Mouse (Mus musculus) forebrain, embryonic 15.5 days (tissue): ENCODE data around the gene Arrdc5. TPM values are rescaled to one million over a fixed set of nuclear protein-coding genes. Genes with fewer than 3 reads are reported as not detected.
A peak's percentile ranks its signal among the peaks of the same experiment; 100 is the strongest.

Experiments
- ATAC-seq: fragments of 200-750 bp; cut with Nextera tagmentation; replicated peaks from 2 replicates; pipeline ENCODE4 v1.8.0; 2017; ENCODE audit warnings: mild to moderate bottlenecking, moderate TSS enrichment, moderate library complexity
- H3K27ac ChIP-seq: fragments of 300-500 bp; sonication (generic); replicated peaks from 2 replicates; pipeline ENCODE4 v1.5.1; 2015; ENCODE audit warnings: mild to moderate bottlenecking, inconsistent platforms
- H3K27me3 ChIP-seq: fragments of 300-500 bp; sonication (generic); 2 replicates; pipeline ENCODE4 v1.6.1; 2015; ENCODE audit warnings: inconsistent platforms
- H3K36me3 ChIP-seq: fragments of 300-500 bp; sonication (generic); 2 replicates; pipeline ENCODE4 v1.6.1; 2015; ENCODE audit warnings: mild to moderate bottlenecking, inconsistent platforms
- H3K4me1 ChIP-seq: fragments of 300-500 bp; sonication (generic); 2 replicates; pipeline ENCODE4 v1.6.1; 2015; ENCODE audit warnings: inconsistent platforms
- H3K4me2 ChIP-seq: fragments of 300-500 bp; sonication (generic); replicated peaks from 2 replicates; pipeline ENCODE4 v1.6.1; 2015; ENCODE audit warnings: mild to moderate bottlenecking, inconsistent platforms
- H3K4me3 ChIP-seq: fragments of 300-500 bp; sonication (generic); 2 replicates; pipeline ENCODE4 v1.5.1; 2015; ENCODE audit warnings: mild to moderate bottlenecking, inconsistent platforms
- H3K9ac ChIP-seq: fragments of 300-500 bp; sonication (generic); replicated peaks from 2 replicates; pipeline ENCODE4 v1.6.1; 2015; ENCODE audit warnings: mild to moderate bottlenecking, inconsistent platforms
- H3K9me3 ChIP-seq: fragments of 300-500 bp; sonication (generic); 2 replicates; pipeline ENCODE4 v1.6.1; 2016; ENCODE audit warnings: inconsistent platforms
- WGBS: fragments of 180-500 bp; shearing (Covaris S2); methylation state at CpG from one replicate; pipeline ENCODE4 v1.1.7; 2015; ENCODE audit warnings: mixed read lengths; 5-methylcytosine and 5-hydroxymethylcytosine counted together
- polyA plus RNA-seq: library from polyadenylated mRNA; unstranded; fragments of >200 nt; fragmentation: Nextera tagmentation; extraction: Ambion mirVana; gene quantifications from 2 replicates; pipeline ENCODE4 v1.2.1, GENCODE M21; 2015

The Arrdc5 gene
- polyA plus RNA-seq, 1 experiment from 2014 or later = not detected

GRCm38 (mm10) chr17:56287830-56288229 lies 12.3 kb downstream of the Arrdc5 start:
- H3K4me1 ChIP-seq = peaks cover 27% of the 10 kb centered on the region
- no peak for ATAC-seq
- H3K9ac ChIP-seq = no peak overlapping the region
- H3K9me3 ChIP-seq = no peaks in the 10 kb centered on the region
- no peaks in the 10 kb centered on the region for H3K27me3 ChIP-seq
- no peaks in the 10 kb centered on the region for H3K36me3 ChIP-seq
- H3K4me2 ChIP-seq = no peak overlapping the region
- WGBS = 72% methylated on average over 3 of the region's 3 CpGs
- H3K4me3 ChIP-seq = no peak overlapping the region
- no peak overlapping the region for H3K27ac ChIP-seq

- H3K9me3 ChIP-seq = no peaks in the 10 kb centered on the region
Measured at GRCm38 (mm10) chr17:56285995-56286394, 14.1 kb downstream of the Arrdc5 start.

GRCm38 (mm10) chr17:56283316-56283715 lies 16.8 kb downstream of the Arrdc5 start:
- no peaks in the 10 kb centered on the region for H3K36me3 ChIP-seq
- H3K4me1 ChIP-seq = 0 out of 2 replicates have a peak, but pooled peaks cover 3% of the 10 kb centered on the region
- H3K9ac ChIP-seq = no peak overlapping the region
- no peak for ATAC-seq
- H3K27ac ChIP-seq = no peak overlapping the region
- no peaks in the 10 kb centered on the region for H3K27me3 ChIP-seq
- H3K4me3 ChIP-seq = no peak overlapping the region
- 93% methylated on average over 8 of the region's 8 CpGs for WGBS
- no peak overlapping the region for H3K4me2 ChIP-seq
- no peaks in the 10 kb centered on the region for H3K9me3 ChIP-seq

More at GRCm38 (mm10) chr17:56285995-56286394, 14.1 kb downstream of the Arrdc5 start:
- Histone ChIP-seq H3K9ac (no peak overlapping the region), H3K4me3 (no peak overlapping the region), H3K4me1 (peaks cover 21% of the 10 kb centered on the region), H3K27ac (no peak overlapping the region), H3K4me2 (no peak overlapping the region), H3K36me3 (no peaks in the 10 kb centered on the region), H3K27me3 (no peaks in the 10 kb centered on the region)
- WGBS = 94% methylated on average over 11 of the region's 11 CpGs
- ATAC-seq = no peak

- no peak overlapping the region for H3K4me3 ChIP-seq
- H3K36me3 ChIP-seq = no peaks in the 10 kb centered on the region
- WGBS = 72% methylated on average over 4 of the region's 4 CpGs
- H3K9ac ChIP-seq = no peak overlapping the region
- 0 out of 2 replicates have a peak, but pooled peaks cover under 1% of the 10 kb centered on the region for H3K4me1 ChIP-seq
- H3K9me3 ChIP-seq = no peaks in the 10 kb centered on the region
- H3K27me3 ChIP-seq = no peaks in the 10 kb centered on the region
- H3K27ac ChIP-seq = no peak overlapping the region
- H3K4me2 ChIP-seq = no peak overlapping the region
- ATAC-seq = no peak
Measured at GRCm38 (mm10) chr17:56282802-56283201, 17.3 kb downstream of the Arrdc5 start.

- Histone ChIP-seq H3K27ac (no peak overlapping the region), H3K36me3 (no peaks in the 10 kb centered on the region), H3K4me1 (peaks cover 11% of the 10 kb centered on the region), H3K9me3 (no peaks in the 10 kb centered on the region), H3K9ac (no peak overlapping the region), H3K4me2 (no peak overlapping the region), H3K4me3 (no peak overlapping the region), H3K27me3 (no peaks in the 10 kb centered on the region)
- ATAC-seq = no peak
- WGBS = 92% methylated on average over 12 of the region's 12 CpGs
Measured at GRCm38 (mm10) chr17:56281193-56281592, 18.9 kb downstream of the Arrdc5 start.

GRCm38 (mm10) chr17:56279481-56280155 lies 20.5 kb downstream of the Arrdc5 start:
- Histone ChIP-seq H3K4me3 (no peak overlapping the region), H3K27me3 (no peaks in the 10 kb centered on the region), H3K9ac (no peak overlapping the region), H3K36me3 (no peaks in the 10 kb centered on the region), H3K9me3 (no peaks in the 10 kb centered on the region), H3K4me1 (peaks cover 14% of the 10 kb centered on the region), H3K27ac (no peak overlapping the region), H3K4me2 (no peak overlapping the region)
- no peak for ATAC-seq
- WGBS = 92% methylated on average over 12 of the region's 12 CpGs

GRCm38 (mm10) chr17:56278340-56278739 lies 21.7 kb downstream of the Arrdc5 start:
- WGBS = 90% methylated on average over 5 of the region's 5 CpGs
- Histone ChIP-seq H3K27me3 (no peaks in the 10 kb centered on the region), H3K9ac (no peak overlapping the region), H3K4me2 (no peak overlapping the region), H3K4me1 (peaks cover 14% of the 10 kb centered on the region), H3K4me3 (no peak overlapping the region), H3K9me3 (no peaks in the 10 kb centered on the region), H3K27ac (no peak overlapping the region), H3K36me3 (no peaks in the 10 kb centered on the region)
- no peak for ATAC-seq

- H3K27ac ChIP-seq = no peak overlapping the region
- no peaks in the 10 kb centered on the region for H3K9me3 ChIP-seq
- 0 out of 2 replicates have a peak, but pooled peaks have one; percentile 15 for ATAC-seq
- no peaks in the 10 kb centered on the region for H3K36me3 ChIP-seq
- no peaks in the 10 kb centered on the region for H3K27me3 ChIP-seq
- H3K4me2 ChIP-seq = no peak overlapping the region
- no peak overlapping the region for H3K9ac ChIP-seq
- H3K4me3 ChIP-seq = no peak overlapping the region
- 42% methylated on average over 2 of the region's 2 CpGs for WGBS
- H3K4me1 ChIP-seq = peaks cover 14% of the 10 kb centered on the region
Measured at GRCm38 (mm10) chr17:56277567-56277893, 22.6 kb downstream of the Arrdc5 start.

- Histone ChIP-seq H3K4me2 (peak within 1 kb of the TSS; percentile 68), H3K27me3 (no peaks in the 10 kb centered on the region), H3K4me3 (peak within 1 kb of the TSS; percentile 48), H3K27ac (peak within 1 kb of the TSS; percentile 35; the same call in 1 of the 2 replicates), H3K9ac (peak within 1 kb of the TSS; percentile 52), H3K9me3 (no peaks in the 10 kb centered on the region), H3K36me3 (no peaks in the 10 kb centered on the region), H3K4me1 (peaks cover 14% of the 10 kb centered on the region)
- 6% methylated on average over 17 of the region's 21 CpGs for WGBS
- ATAC-seq = peak; percentile 83
Measured at GRCm38 (mm10) chr17:56276643-56277566, 23.2 kb downstream of the Arrdc5 start, which contains the start of gene Ticam1. Gene Ticam1 (minus strand): TSS chr17:56276786.

GRCm38 (mm10) chr17:56275842-56276480 lies 24.1 kb downstream of the Arrdc5 start:
- Histone ChIP-seq H3K4me1 (peaks cover 14% of the 10 kb centered on the region), H3K27ac (no peak overlapping the region), H3K4me3 (peak overlapping the region; percentile 48), H3K4me2 (peak overlapping the region; percentile 68), H3K9me3 (no peaks in the 10 kb centered on the region), H3K36me3 (no peaks in the 10 kb centered on the region), H3K27me3 (no peaks in the 10 kb centered on the region), H3K9ac (peak overlapping the region; percentile 52)
- 30% methylated on average over 5 of the region's 5 CpGs for WGBS
- ATAC-seq = peak; percentile 21; the same call in 1 of the 2 replicates

- Histone ChIP-seq H3K4me1 (peaks cover 22% of the 10 kb centered on the region), H3K27ac (no peak overlapping the region), H3K36me3 (no peaks in the 10 kb centered on the region), H3K9me3 (no peaks in the 10 kb centered on the region), H3K4me3 (no peak overlapping the region), H3K9ac (no peak overlapping the region), H3K27me3 (no peaks in the 10 kb centered on the region), H3K4me2 (no peak overlapping the region)
- no peak for ATAC-seq
- WGBS = 89% methylated on average over 5 of the region's 5 CpGs
Measured at GRCm38 (mm10) chr17:56273986-56274385, 26.1 kb downstream of the Arrdc5 start.

- Histone ChIP-seq H3K4me2 (no peak overlapping the region), H3K4me3 (no peak overlapping the region), H3K9me3 (no peaks in the 10 kb centered on the region), H3K36me3 (no peaks in the 10 kb centered on the region), H3K4me1 (peaks cover 26% of the 10 kb centered on the region), H3K9ac (no peak overlapping the region), H3K27me3 (no peaks in the 10 kb centered on the region), H3K27ac (no peak overlapping the region)
- 94% methylated on average over 7 of the region's 7 CpGs for whole genome bisulfite sequencing
- no peak for ATAC-seq
Measured at GRCm38 (mm10) chr17:56273482-56273881, 26.6 kb downstream of the Arrdc5 start.
